Mouse (Mus musculus) brain, embryonic 14.5 days (tissue): ENCODE measurements around the gene Disp1.

Experiments used
- CTCF ChIP-seq: fragments of 200-500 bp; IDR thresholded peaks from 2 replicates; pipeline ENCODE4 v1.5.1; 2012; ENCODE audit warnings: inconsistent platforms, mild to moderate bottlenecking, moderate library complexity, borderline replicate concordance; ENCODE audit not compliant: insufficient read depth, insufficient read length; ENCODE audit errors: extremely low read depth
- POLR2A ChIP-seq: fragments of 200-500 bp; IDR thresholded peaks from 2 replicates; pipeline ENCODE4 v1.6.1; 2012; ENCODE audit warnings: mild to moderate bottlenecking, inconsistent platforms, borderline replicate concordance; ENCODE audit not compliant: poor library complexity, insufficient read depth, insufficient read length, severe bottlenecking; ENCODE audit errors: extremely low read depth

DNA sequence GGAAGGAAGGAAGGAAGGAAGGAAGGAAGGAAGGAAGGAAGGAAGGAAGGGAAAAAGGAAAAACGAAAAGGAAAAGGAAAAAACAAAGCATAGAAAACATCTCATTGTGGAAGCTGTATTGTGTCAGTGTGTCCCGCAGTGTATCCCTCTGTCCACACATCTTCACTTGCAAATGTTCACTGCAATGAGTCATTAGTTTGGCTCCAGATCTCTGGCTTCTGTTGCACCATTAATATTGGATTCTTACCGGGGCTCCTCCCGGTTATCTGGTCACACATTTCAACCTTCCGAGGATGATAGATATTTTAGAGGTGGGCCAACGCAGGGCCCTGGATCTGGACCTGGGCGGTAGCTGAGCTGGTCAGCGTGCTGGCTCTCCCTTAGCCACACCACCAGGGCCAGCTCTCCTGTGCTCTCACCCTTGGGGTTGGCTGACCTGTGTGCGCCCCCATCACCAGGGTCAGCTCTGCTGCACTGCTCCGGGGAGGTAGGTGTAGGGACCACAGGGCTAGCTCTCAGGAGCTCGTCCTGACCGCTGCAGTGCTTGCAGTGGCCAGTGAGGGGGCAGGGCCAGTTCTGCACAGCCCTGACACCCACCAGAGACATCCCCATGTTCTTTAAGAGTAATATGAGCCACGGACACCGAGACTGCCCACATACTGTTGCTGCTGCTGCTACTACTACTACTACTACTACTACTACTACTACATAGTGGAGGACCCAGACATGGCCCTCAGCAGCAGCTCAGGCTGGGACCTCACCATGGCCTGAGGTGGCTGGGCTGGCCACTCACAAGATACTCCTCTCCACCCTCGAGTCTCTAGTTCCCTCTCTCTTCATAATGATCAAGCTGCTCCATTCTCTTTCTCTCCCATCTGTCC lies 104.1 kb downstream of the Disp1 start:
- TF ChIP-seq CTCF (no peak), POLR2A (no peak)
